Mouse (Mus musculus) midbrain, embryonic 11.5 days (tissue): ENCODE measurements at regions not wholly inside any gene's neighbourhood (a gene's known extent, or its start where the extent isn't known, plus 50 kb on each side); places are given as distances from the start of the nearest gene placed in this dataset.

Experiments
- ATAC-seq: fragments of 200-750 bp; cut with Nextera tagmentation; 2 replicates; pipeline ENCODE4 v1.8.0; 2017; ENCODE audit warnings: moderate TSS enrichment, moderate library complexity; ENCODE audit not compliant: low FRiP score
- DNase-seq: peaks from one replicate; pipeline ENCODE4 v3.0.0; 2015; ENCODE audit warnings: low spot score; ENCODE audit errors: missing footprints
- H3K27ac ChIP-seq: fragments of 300-500 bp; sonication (generic); 2 replicates; pipeline ENCODE4 v1.5.1; 2014; ENCODE audit warnings: low read depth, low read length
- H3K27me3 ChIP-seq: fragments of 300-500 bp; sonication (generic); 2 replicates; pipeline ENCODE4 v1.6.1; 2014; ENCODE audit warnings: mild to moderate bottlenecking, low read length, moderate library complexity, mixed read lengths; ENCODE audit not compliant: control insufficient read depth, insufficient read depth
- H3K36me3 ChIP-seq: fragments of 300-500 bp; sonication (generic); 2 replicates; pipeline ENCODE4 v1.6.1; 2014; ENCODE audit warnings: mild to moderate bottlenecking, low read length, moderate library complexity, mixed read lengths; ENCODE audit not compliant: control insufficient read depth, insufficient read depth
- H3K4me1 ChIP-seq: fragments of 300-500 bp; sonication (generic); 2 replicates; pipeline ENCODE4 v1.6.1; 2014; ENCODE audit warnings: low read length; ENCODE audit not compliant: control insufficient read depth, insufficient read depth
- H3K4me2 ChIP-seq: fragments of 300-500 bp; sonication (generic); 2 replicates; pipeline ENCODE4 v1.6.1; 2014; ENCODE audit warnings: mild to moderate bottlenecking, moderate library complexity
- H3K4me3 ChIP-seq: fragments of 300-500 bp; sonication (generic); 2 replicates; pipeline ENCODE4 v1.5.1; 2014; ENCODE audit warnings: low read depth, low read length
- H3K9ac ChIP-seq: fragments of 300-500 bp; sonication (generic); 2 replicates; pipeline ENCODE4 v1.6.1; 2014; ENCODE audit warnings: low read length
- H3K9me3 ChIP-seq: fragments of 300-500 bp; sonication (generic); 2 replicates; pipeline ENCODE4 v1.6.1; 2016; ENCODE audit warnings: low read length; ENCODE audit not compliant: control insufficient read depth
- WGBS: fragments of 180-500 bp; shearing (Covaris S2); extraction: QIAGEN DNeasy Blood & Tissue Kit; methylation state at CpG from one replicate; pipeline ENCODE4 v1.1.7; 2014; 5-methylcytosine and 5-hydroxymethylcytosine counted together

GRCm38 (mm10) chr16:71724898-71725297 lies 583.2 kb upstream of the Robo1 start:
- ATAC-seq = no peak
- Histone ChIP-seq H3K4me1 (no peaks in the 10 kb centered on the region), H3K4me2 (no peak overlapping the region), H3K4me3 (no peak overlapping the region), H3K9ac (no peak overlapping the region), H3K9me3 (no peaks in the 10 kb centered on the region), H3K36me3 (no peaks in the 10 kb centered on the region), H3K27ac (no peak overlapping the region), H3K27me3 (no peaks in the 10 kb centered on the region)
- 83% methylated on average over 2 of the region's 2 CpGs for WGBS
- DNase-seq = no peak

GRCm38 (mm10) chr16:71737941-71738340 lies 570.2 kb upstream of the Robo1 start:
- H3K36me3 ChIP-seq = no peaks in the 10 kb centered on the region
- no peaks in the 10 kb centered on the region for H3K4me1 ChIP-seq
- no peak for DNase-seq
- H3K27me3 ChIP-seq = no peaks in the 10 kb centered on the region
- H3K4me3 ChIP-seq = no peak overlapping the region
- no peak for ATAC-seq
- WGBS = 85% methylated on average over 2 of the region's 2 CpGs
- no peak overlapping the region for H3K27ac ChIP-seq
- H3K9me3 ChIP-seq = no peaks in the 10 kb centered on the region
- H3K9ac ChIP-seq = no peak overlapping the region
- no peak overlapping the region for H3K4me2 ChIP-seq

- DNase-seq (no peak), ATAC-seq (no peak)
- Histone ChIP-seq H3K4me1 (no peaks in the 10 kb centered on the region), H3K4me3 (no peak overlapping the region), H3K36me3 (no peaks in the 10 kb centered on the region), H3K9ac (no peak overlapping the region), H3K4me2 (no peak overlapping the region), H3K9me3 (no peaks in the 10 kb centered on the region), H3K27me3 (no peaks in the 10 kb centered on the region), H3K27ac (no peak overlapping the region)
- 92% methylated on average over 5 of the region's 5 CpGs for WGBS
Observed at GRCm38 (mm10) chr16:71739104-71739503, 569.0 kb upstream of the Robo1 start.

GRCm38 (mm10) chr16:71780945-71781344 lies 527.2 kb upstream of the Robo1 start:
- no peaks in the 10 kb centered on the region for H3K36me3 ChIP-seq
- no peaks in the 10 kb centered on the region for H3K27me3 ChIP-seq
- H3K27ac ChIP-seq = no peak overlapping the region
- no peak overlapping the region for H3K9ac ChIP-seq
- no peaks in the 10 kb centered on the region for H3K4me1 ChIP-seq
- ATAC-seq (peak; percentile 61; the same call in 1 of the 2 replicates), DNase-seq (no peak)
- no peak overlapping the region for H3K4me3 ChIP-seq
- no peak overlapping the region for H3K4me2 ChIP-seq
- no peaks in the 10 kb centered on the region for H3K9me3 ChIP-seq

GRCm38 (mm10) chr16:71812840-71813239 lies 495.3 kb upstream of the Robo1 start:
- ATAC-seq (no peak), DNase-seq (no peak)
- WGBS = 88% methylated on average over 5 of the region's 5 CpGs
- no peaks in the 10 kb centered on the region for H3K4me1 ChIP-seq
- H3K27ac ChIP-seq = no peak overlapping the region
- H3K9ac ChIP-seq = no peak overlapping the region
- no peak overlapping the region for H3K4me2 ChIP-seq
- H3K27me3 ChIP-seq = no peaks in the 10 kb centered on the region
- H3K9me3 ChIP-seq = no peaks in the 10 kb centered on the region
- H3K36me3 ChIP-seq = no peaks in the 10 kb centered on the region
- H3K4me3 ChIP-seq = no peak overlapping the region

GRCm38 (mm10) chr16:71835325-71835724 lies 472.8 kb upstream of the Robo1 start:
- Histone ChIP-seq H3K27me3 (no peaks in the 10 kb centered on the region), H3K27ac (no peak overlapping the region), H3K4me2 (no peak overlapping the region), H3K9me3 (no peaks in the 10 kb centered on the region), H3K4me1 (no peaks in the 10 kb centered on the region), H3K36me3 (no peaks in the 10 kb centered on the region), H3K4me3 (no peak overlapping the region), H3K9ac (no peak overlapping the region)
- DNase-seq (no peak), ATAC-seq (no peak)
- 88% methylated on average over 2 of the region's 2 CpGs for WGBS

GRCm38 (mm10) chr16:71850097-71850496 lies 458.0 kb upstream of the Robo1 start:
- no peak overlapping the region for H3K4me2 ChIP-seq
- WGBS = 96% methylated on average over 3 of the region's 3 CpGs
- H3K27ac ChIP-seq = no peak overlapping the region
- H3K9ac ChIP-seq = no peak overlapping the region
- no peak overlapping the region for H3K4me3 ChIP-seq
- no peaks in the 10 kb centered on the region for H3K36me3 ChIP-seq
- H3K4me1 ChIP-seq = no peaks in the 10 kb centered on the region
- H3K9me3 ChIP-seq = no peaks in the 10 kb centered on the region
- ATAC-seq (peak; percentile 52; the same call in 1 of the 2 replicates), DNase-seq (no peak)
- no peaks in the 10 kb centered on the region for H3K27me3 ChIP-seq

GRCm38 (mm10) chr16:71851590-71852190 lies 456.4 kb upstream of the Robo1 start:
- no peaks in the 10 kb centered on the region for H3K27me3 ChIP-seq
- 80% methylated on average over 3 of the region's 3 CpGs for WGBS
- H3K4me2 ChIP-seq = no peak overlapping the region
- no peaks in the 10 kb centered on the region for H3K4me1 ChIP-seq
- ATAC-seq (no peak), DNase-seq (no peak)
- no peak overlapping the region for H3K27ac ChIP-seq
- no peak overlapping the region for H3K4me3 ChIP-seq
- H3K36me3 ChIP-seq = no peaks in the 10 kb centered on the region
- no peak overlapping the region for H3K9ac ChIP-seq
- H3K9me3 ChIP-seq = no peaks in the 10 kb centered on the region

GRCm38 (mm10) chr16:71857877-71858276 lies 450.2 kb upstream of the Robo1 start:
- no peak overlapping the region for H3K27ac ChIP-seq
- no peak for DNase-seq
- H3K27me3 ChIP-seq = no peaks in the 10 kb centered on the region
- ATAC-seq = no peak
- H3K4me2 ChIP-seq = no peak overlapping the region
- no peaks in the 10 kb centered on the region for H3K4me1 ChIP-seq
- no peaks in the 10 kb centered on the region for H3K9me3 ChIP-seq
- H3K9ac ChIP-seq = no peak overlapping the region
- no peak overlapping the region for H3K4me3 ChIP-seq
- no peaks in the 10 kb centered on the region for H3K36me3 ChIP-seq

- Histone ChIP-seq H3K4me3 (no peak overlapping the region), H3K9me3 (no peaks in the 10 kb centered on the region), H3K27ac (no peak overlapping the region), H3K36me3 (no peaks in the 10 kb centered on the region), H3K27me3 (no peaks in the 10 kb centered on the region), H3K4me1 (no peaks in the 10 kb centered on the region), H3K9ac (no peak overlapping the region), H3K4me2 (no peak overlapping the region)
- no peak for ATAC-seq
- 87% methylated on average over 2 of the region's 2 CpGs for WGBS
- no peak for DNase-seq
Observed at GRCm38 (mm10) chr16:71860205-71860604, 447.9 kb upstream of the Robo1 start.
